Mouse (Mus musculus): Measurements from ENCODE around the gene Ppp1r14b.
A peak's percentile ranks its signal among the peaks of the same experiment; 100 is the strongest.

The Ppp1r14b gene

DNA sequence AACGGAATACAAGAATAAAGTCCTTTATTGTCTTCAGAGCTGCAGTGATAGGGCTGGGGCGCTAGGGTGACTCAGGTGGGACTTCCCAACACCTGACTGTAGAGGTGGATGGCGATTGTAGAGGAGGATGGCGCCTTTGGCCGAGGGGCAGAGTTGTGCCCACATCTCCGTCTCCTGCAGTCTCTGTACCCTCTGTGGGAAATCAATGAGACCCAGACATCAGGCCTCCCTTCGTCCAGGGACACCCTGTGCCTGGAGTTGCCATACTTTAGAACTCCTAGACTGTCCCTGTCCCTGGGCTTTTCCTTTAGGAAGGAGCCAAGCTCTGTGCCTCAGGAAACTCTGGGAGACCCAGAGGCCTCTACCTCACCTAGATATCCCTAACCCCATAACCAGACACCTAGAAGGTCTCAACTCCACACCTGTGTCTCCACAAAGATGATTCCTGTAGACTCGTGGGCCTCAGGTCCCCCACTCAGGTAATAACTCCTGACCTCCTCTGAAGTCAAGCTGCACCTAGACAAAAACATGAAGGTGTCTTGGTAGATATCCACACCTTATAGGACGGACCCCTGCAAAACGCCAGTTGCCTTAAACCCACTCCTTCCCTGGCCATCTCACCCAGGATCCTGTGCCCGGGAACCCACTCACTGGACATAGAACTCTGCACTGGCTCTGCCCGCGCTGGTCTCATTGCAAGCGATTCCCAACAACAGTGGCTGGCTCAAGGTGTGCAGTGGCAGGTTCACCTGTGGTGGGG, 18.4 kb downstream of the Ppp1r14b start:
- no peak for TF ChIP-seq GATA4 (IDR thresholded peaks at IDR 0.05; ENCODE audit: insufficient replicate concordance, low read length)

GRCm38 (mm10) chr19:6994002-6994401, 19.2 kb downstream of the Ppp1r14b start:
- no peak for TF ChIP-seq GATA4 (IDR thresholded peaks at IDR 0.05; ENCODE audit: insufficient replicate concordance, low read length)

- no peak for TF ChIP-seq GATA4 (IDR thresholded peaks at IDR 0.05; ENCODE audit: insufficient replicate concordance, low read length)
These were observed 19.7 kb downstream of the Ppp1r14b start for GRCm38 (mm10) chr19:6994489-6994888.

DNA sequence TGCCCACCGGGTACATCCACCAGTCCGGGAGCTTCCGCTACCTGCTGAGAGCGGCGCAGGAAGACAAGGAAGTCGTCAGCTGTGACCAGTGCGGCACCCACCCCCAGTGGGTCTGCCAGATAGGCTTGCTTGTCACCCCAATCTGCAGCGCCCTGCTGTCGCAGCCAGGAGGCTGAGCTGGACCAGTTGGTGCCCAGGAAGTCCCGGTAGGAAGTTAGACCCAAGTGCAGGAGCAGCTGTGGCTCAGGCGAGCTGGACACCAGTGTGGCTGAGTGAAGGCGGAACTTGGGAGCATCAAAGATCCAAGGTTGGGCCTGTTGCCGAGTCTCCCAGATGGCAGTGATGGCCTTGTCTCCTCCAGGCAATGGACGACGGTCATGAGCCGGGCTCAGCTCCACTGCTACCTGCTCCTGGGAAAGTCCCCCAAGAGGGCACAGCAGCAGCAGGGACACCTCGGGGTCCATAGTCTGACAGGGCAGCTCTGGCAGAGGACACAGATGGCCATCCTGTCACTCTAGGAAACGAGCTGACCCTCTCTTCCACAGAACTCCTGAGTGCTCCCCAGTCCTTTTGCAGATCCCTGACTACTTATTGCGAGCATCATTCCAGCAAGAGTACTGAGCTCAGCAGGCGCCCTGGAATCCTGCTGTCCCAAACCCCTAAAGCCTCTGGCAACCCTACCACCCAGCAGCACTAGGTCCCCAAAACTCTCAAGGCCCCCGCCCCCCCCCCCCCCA, 20.7 kb downstream of the Ppp1r14b start:
- no peak for TF ChIP-seq GATA4 (IDR thresholded peaks at IDR 0.05; ENCODE audit: insufficient replicate concordance, low read length)

GRCm38 (mm10) chr19:6996006-6996405, 21.2 kb downstream of the Ppp1r14b start, which contains the start of the genes Nudt22 and Trpt1:
Gene Nudt22 (minus strand): TSS chr19:6996117.
Gene Trpt1 (plus strand): TSS chr19:6996131.
- no peak for TF ChIP-seq GATA4 (IDR thresholded peaks at IDR 0.05; ENCODE audit: insufficient replicate concordance, low read length)

DNA sequence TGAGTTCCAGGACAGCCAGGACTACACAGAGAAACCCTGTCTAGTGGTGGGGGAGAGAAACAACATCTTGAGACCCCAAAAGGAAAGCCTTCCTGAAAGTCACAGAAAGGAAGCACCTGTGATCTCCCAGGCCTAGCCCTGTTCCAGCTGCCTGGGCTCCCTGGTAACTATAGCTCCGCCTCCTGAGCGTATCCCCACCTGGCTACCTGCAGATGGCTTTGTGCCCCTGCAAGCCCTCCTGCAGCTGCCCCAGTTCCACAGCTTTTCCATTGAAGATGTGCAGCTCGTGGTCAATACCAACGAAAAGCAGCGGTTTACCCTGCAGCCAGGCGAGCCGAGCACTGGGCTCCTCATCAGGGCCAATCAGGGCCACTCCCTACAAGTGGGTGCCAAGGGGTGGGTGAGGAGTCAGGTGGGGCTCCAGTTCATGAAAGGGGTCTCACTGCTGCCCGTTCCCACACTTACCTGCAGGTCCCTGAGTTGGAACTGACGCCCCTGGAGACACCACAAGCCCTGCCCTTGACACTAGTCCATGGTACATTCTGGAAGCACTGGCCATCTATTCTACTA, 23.0 kb downstream of the Ppp1r14b start:
- no peak for TF ChIP-seq GATA4 (IDR thresholded peaks at IDR 0.05; ENCODE audit: insufficient replicate concordance, low read length)

- TF ChIP-seq GATA4 (IDR thresholded peaks at IDR 0.05; ENCODE audit: insufficient replicate concordance, low read length) = no peak
These were observed 24.7 kb downstream of the Ppp1r14b start for GRCm38 (mm10) chr19:6999360-7000063.

GRCm38 (mm10) chr19:7006892-7007593, 32.3 kb downstream of the Ppp1r14b start:
- no peak for TF ChIP-seq GATA4 (IDR thresholded peaks at IDR 0.05; ENCODE audit: insufficient replicate concordance, low read length)

DNA sequence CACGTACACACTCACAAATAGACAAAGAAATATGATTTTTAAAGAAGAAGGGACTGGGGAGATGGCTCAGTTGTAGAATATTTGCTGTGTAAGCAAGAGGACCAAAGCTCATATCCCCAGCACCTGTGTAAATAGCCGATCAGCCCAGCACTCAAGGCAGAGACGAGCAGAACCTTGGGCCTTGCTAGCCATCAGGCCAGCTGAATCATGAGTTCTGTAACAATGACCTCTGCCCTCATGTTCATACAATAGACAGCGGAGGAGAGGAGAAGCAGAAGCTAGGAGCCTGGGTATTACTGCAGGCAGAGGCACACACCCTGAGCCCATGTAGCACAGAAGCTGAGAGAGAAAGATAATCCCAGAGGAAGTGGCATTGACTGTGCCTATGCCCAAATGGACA, 37.7 kb downstream of the Ppp1r14b start:
- no peak for TF ChIP-seq GATA4 (IDR thresholded peaks at IDR 0.05; ENCODE audit: insufficient replicate concordance, low read length)

DNA sequence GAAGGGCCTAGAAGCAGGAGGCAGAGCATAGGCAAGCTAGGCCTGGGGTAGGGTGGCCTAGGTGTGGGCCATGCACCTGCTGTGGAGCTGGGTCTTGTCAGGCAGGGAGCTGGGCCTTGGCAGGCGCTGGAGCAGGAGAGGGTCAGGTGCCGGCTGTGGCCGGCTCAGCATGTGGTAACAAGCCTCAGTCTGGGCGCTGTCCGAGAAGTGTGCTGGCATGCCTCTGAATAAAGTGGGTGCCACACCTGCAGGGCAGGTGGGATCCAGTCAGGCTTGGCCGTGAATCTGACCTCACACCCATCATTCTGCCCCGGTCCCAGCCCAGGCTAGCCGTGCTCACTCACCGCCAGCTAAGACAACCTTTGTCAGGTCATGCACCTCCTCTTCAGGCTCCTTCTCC, 39.2 kb downstream of the Ppp1r14b start:
- no peak for TF ChIP-seq GATA4 (IDR thresholded peaks at IDR 0.05; ENCODE audit: insufficient replicate concordance, low read length)

- TF ChIP-seq GATA4 (IDR thresholded peaks at IDR 0.05; ENCODE audit: insufficient replicate concordance, low read length) = no peak
These were observed 39.8 kb downstream of the Ppp1r14b start for GRCm38 (mm10) chr19:7014481-7015135.

DNA sequence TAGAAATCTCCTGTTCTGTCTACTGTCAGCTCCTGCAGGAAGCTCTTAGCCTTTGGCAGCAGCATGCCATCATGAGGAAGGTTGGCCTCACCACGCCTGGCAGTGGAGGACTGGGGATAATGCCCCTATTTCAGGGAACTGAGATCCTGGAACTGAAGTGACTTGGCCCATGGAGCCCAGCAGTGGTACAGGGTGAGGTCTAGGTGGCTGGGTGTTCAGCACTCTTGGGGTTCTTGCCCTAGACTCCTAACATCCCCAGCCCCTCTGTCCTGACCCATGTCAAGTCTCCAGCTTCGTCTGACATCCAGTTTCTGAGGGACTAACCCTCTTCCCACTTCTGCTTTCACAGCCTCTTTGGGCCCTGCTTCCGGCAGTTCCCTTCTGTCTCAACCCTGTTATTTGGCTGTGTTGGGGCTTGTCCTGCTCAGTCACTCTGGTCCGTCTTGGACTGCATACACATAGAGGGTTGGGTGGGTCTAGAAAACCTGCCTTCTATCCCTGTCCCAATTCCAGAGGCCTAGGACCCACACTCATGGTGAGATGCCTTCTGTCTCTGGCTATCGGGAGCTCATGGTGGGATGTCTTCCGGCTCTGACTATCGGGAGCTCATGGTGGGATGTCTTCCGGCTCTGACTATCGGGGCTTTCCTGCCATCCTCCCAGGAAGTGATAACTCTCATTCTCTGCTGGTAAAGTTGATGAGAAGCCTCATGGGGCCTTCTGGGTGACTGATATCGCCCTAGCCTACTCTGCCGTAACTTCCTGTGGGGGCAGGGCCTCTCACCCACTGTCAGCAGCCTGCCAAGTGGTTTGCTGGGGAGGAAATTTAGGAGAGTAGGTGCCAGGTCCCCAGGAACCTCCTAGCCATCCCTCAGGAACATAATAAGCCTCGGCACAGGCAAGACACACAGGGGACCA, 43.0 kb downstream of the Ppp1r14b start:
- peak; percentile 84; the same call in 1 of the 2 replicates for TF ChIP-seq GATA4 (IDR thresholded peaks at IDR 0.05; ENCODE audit: insufficient replicate concordance, low read length)

DNA sequence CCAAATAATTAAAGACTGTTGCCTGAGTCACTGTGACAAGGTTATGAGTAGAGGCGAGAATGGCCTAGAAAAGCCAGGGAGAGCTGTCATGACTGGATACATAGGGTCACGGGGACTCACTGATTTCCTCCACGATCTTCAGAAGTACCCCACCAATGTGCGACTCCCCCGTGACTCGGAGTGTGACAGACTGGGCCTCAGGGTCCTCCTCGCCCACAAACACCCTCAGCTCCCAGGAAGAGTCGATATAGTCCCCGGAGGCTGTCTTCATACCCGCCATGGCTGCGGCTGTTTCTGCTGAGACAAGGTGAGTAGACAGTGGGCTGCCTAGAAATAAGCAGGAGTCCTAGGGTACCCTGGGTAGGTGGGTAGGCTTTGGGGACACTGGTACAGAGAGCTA, 43.8 kb downstream of the Ppp1r14b start:
- no peak for TF ChIP-seq GATA4 (IDR thresholded peaks at IDR 0.05; ENCODE audit: insufficient replicate concordance, low read length)

All from liver, adult (tissue).